Mouse (Mus musculus) liver, embryonic 11.5 days (tissue): ENCODE measurements around the gene Adgrg1. TPM values are rescaled to one million over a fixed set of nuclear protein-coding genes. Genes with fewer than 3 reads are reported as not detected.

Experiments
- ATAC-seq: fragments of 200-750 bp; cut with Nextera tagmentation; replicated peaks from 2 replicates; pipeline ENCODE4 v1.8.0; 2017; ENCODE audit warnings: moderate number of reproducible peaks, mild to moderate bottlenecking, moderate TSS enrichment, moderate library complexity; ENCODE audit not compliant: low FRiP score
- DNase-seq: peaks from one replicate; pipeline ENCODE4 v3.0.0-alpha.2; 2017; ENCODE audit warnings: low spot score
- H3K27ac ChIP-seq: fragments of 300-500 bp; sonication (generic); 2 replicates; pipeline ENCODE4 v1.5.1; 2014; ENCODE audit warnings: mild to moderate bottlenecking, low read depth, low read length, control low read depth
- H3K27me3 ChIP-seq: fragments of 300-500 bp; sonication (generic); replicated peaks from 2 replicates; pipeline ENCODE4 v1.6.1; 2014; ENCODE audit warnings: low read length, mixed read lengths; ENCODE audit not compliant: control insufficient read depth, insufficient read depth
- H3K36me3 ChIP-seq: fragments of 300-500 bp; sonication (generic); 2 replicates; pipeline ENCODE4 v1.6.1; 2014; ENCODE audit warnings: mild to moderate bottlenecking, low read length, moderate library complexity, mixed read lengths; ENCODE audit not compliant: control insufficient read depth, insufficient read depth
- H3K4me1 ChIP-seq: fragments of 300-500 bp; sonication (generic); replicated peaks from 2 replicates; pipeline ENCODE4 v1.6.1; 2014; ENCODE audit warnings: low read length, mixed read lengths; ENCODE audit not compliant: control insufficient read depth, insufficient read depth
- H3K4me2 ChIP-seq: fragments of 300-500 bp; sonication (generic); 2 replicates; pipeline ENCODE4 v1.6.1; 2014; ENCODE audit warnings: mild to moderate bottlenecking, control low read depth, moderate library complexity
- H3K4me3 ChIP-seq: fragments of 300-500 bp; sonication (generic); 2 replicates; pipeline ENCODE4 v1.5.1; 2014; ENCODE audit warnings: low read depth, low read length, control low read depth
- H3K9ac ChIP-seq: fragments of 300-500 bp; sonication (generic); 2 replicates; pipeline ENCODE4 v1.6.1; 2014; ENCODE audit warnings: low read depth, low read length, control low read depth
- H3K9me3 ChIP-seq: fragments of 300-500 bp; sonication (generic); 2 replicates; pipeline ENCODE4 v1.6.1; 2016; ENCODE audit warnings: low read length, inconsistent platforms, mixed read lengths; ENCODE audit not compliant: control insufficient read depth
- WGBS: fragments of 180-500 bp; shearing (Covaris S2); extraction: QIAGEN DNeasy Blood & Tissue Kit; methylation state at CpG from one replicate; pipeline ENCODE4 v1.1.7; 2014; 5-methylcytosine and 5-hydroxymethylcytosine counted together
- polyA plus RNA-seq: library from polyadenylated mRNA; unstranded; fragments of >200 nt; fragmentation: Nextera tagmentation; extraction: Ambion mirVana; gene quantifications from 2 replicates; pipeline ENCODE4 v1.2.1, GENCODE M21; 2014

The Adgrg1 gene
- polyA plus RNA-seq, 1 experiment from 2014 or later: 125 TPM

DNA sequence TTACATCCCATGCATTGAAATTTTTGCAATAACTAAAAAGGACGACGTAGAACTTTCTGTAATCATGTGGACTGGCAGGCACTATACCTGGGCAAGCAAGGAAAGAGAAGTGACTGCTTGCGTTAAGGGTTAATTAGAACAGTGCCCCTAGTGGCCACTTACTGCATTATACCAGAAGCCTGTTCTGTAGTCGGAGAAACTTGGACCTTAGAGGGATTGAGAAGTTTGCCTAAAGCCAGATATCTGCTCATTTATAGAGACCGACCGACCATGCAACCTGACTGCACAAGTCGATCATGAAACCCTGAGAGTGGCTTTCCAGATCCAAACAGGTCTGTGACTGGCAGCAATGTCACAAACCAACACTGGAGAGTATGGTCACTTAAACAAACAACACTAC lies 8.0 kb upstream of the Adgrg1 start:
- H3K4me1 ChIP-seq: peaks cover 41% of the 10 kb centered on the region

GRCm38 (mm10) chr8:94967071-94967470 lies 7.5 kb upstream of the Adgrg1 start:
- Histone ChIP-seq H3K4me3 (no peak overlapping the region), H3K27me3 (no peaks in the 10 kb centered on the region), H3K4me1 (peaks cover 41% of the 10 kb centered on the region), H3K27ac (peak overlapping the region; percentile 61), H3K4me2 (no peak overlapping the region), H3K36me3 (no peaks in the 10 kb centered on the region), H3K9me3 (no peaks in the 10 kb centered on the region), H3K9ac (peak overlapping the region; percentile 23; the same call in 1 of the 2 replicates)
- DNase-seq: no peak
- no peak for ATAC-seq
- WGBS: 39% methylated on average over 4 of the region's 4 CpGs

More for the DNA sequence above, 8.0 kb upstream of the Adgrg1 start:
- H3K4me3 ChIP-seq: no peak overlapping the region
- ATAC-seq (0 out of 2 replicates have a peak, but pooled peaks have one; percentile 13), DNase-seq (no peak)
- H3K4me2 ChIP-seq: no peak overlapping the region
- peak overlapping the region; percentile 23; the same call in 1 of the 2 replicates for H3K9ac ChIP-seq
- 13% methylated on average over 7 of the region's 7 CpGs for WGBS
- H3K36me3 ChIP-seq: no peaks in the 10 kb centered on the region
- peak overlapping the region; percentile 97 for H3K27ac ChIP-seq
- H3K27me3 ChIP-seq: no peaks in the 10 kb centered on the region
- H3K9me3 ChIP-seq: no peaks in the 10 kb centered on the region

GRCm38 (mm10) chr8:94967554-94967953 lies 7.0 kb upstream of the Adgrg1 start:
- 55% methylated on average over 3 of the region's 3 CpGs for WGBS
- Histone ChIP-seq H3K36me3 (no peaks in the 10 kb centered on the region), H3K4me1 (peaks cover 36% of the 10 kb centered on the region), H3K4me2 (no peak overlapping the region), H3K9me3 (no peaks in the 10 kb centered on the region), H3K27ac (peak overlapping the region; percentile 61), H3K4me3 (no peak overlapping the region), H3K27me3 (no peaks in the 10 kb centered on the region), H3K9ac (no peak overlapping the region)
- DNase-seq (no peak), ATAC-seq (0 out of 2 replicates have a peak, but pooled peaks have one; percentile 13)

GRCm38 (mm10) chr8:94973270-94973669 lies 1.3 kb upstream of the Adgrg1 start:
- Histone ChIP-seq H3K4me1 (peaks cover 45% of the 10 kb centered on the region), H3K27ac (no peak overlapping the region), H3K4me2 (no peak overlapping the region)

GRCm38 (mm10) chr8:94973786-94974185 lies 765 bp upstream of the Adgrg1 start:
- no peak overlapping the region for H3K9ac ChIP-seq
- H3K36me3 ChIP-seq: no peaks in the 10 kb centered on the region
- no peak overlapping the region for H3K27ac ChIP-seq
- no peaks in the 10 kb centered on the region for H3K9me3 ChIP-seq
- H3K4me1 ChIP-seq: peaks cover 51% of the 10 kb centered on the region
- no peak for ATAC-seq
- no peak overlapping the region for H3K4me2 ChIP-seq
- peaks cover 3% of the 10 kb centered on the region; the same call in 1 of the 2 replicates for H3K27me3 ChIP-seq
- 82% methylated on average over 9 of the region's 9 CpGs for WGBS
- no peak overlapping the region for H3K4me3 ChIP-seq
- no peak for DNase-seq

More at GRCm38 (mm10) chr8:94973270-94973669, 1.3 kb upstream of the Adgrg1 start:
- peaks cover 3% of the 10 kb centered on the region; the same call in 1 of the 2 replicates for H3K27me3 ChIP-seq
- H3K36me3 ChIP-seq: no peaks in the 10 kb centered on the region
- ATAC-seq: no peak
- no peak overlapping the region for H3K4me3 ChIP-seq
- H3K9me3 ChIP-seq: no peaks in the 10 kb centered on the region
- no peak overlapping the region for H3K9ac ChIP-seq
- no peak for DNase-seq
- WGBS: 70% methylated on average over 9 of the region's 9 CpGs

- H3K4me3 ChIP-seq: peak overlapping the region; percentile 40
- 23% methylated on average over 17 of the region's 17 CpGs for WGBS
- peaks cover 3% of the 10 kb centered on the region; the same call in 1 of the 2 replicates for H3K27me3 ChIP-seq
- peaks cover 57% of the 10 kb centered on the region for H3K4me1 ChIP-seq
- peak overlapping the region; percentile 55 for H3K4me2 ChIP-seq
- peak overlapping the region; percentile 48 for H3K9ac ChIP-seq
- ATAC-seq: no peak
- H3K36me3 ChIP-seq: no peaks in the 10 kb centered on the region
- no peak for DNase-seq
- H3K9me3 ChIP-seq: no peaks in the 10 kb centered on the region
- H3K27ac ChIP-seq: no peak overlapping the region
These were observed 2.3 kb downstream of the Adgrg1 start for GRCm38 (mm10) chr8:94976651-94977417.

- H3K9ac ChIP-seq: peak overlapping the region; percentile 48; the same call in 1 of the 2 replicates
- H3K4me2 ChIP-seq: peak overlapping the region; percentile 55
- H3K36me3 ChIP-seq: no peaks in the 10 kb centered on the region
- WGBS: 54% methylated on average over 9 of the region's 9 CpGs
- peak overlapping the region; percentile 40 for H3K4me3 ChIP-seq
- DNase-seq (no peak), ATAC-seq (no peak)
- H3K9me3 ChIP-seq: no peaks in the 10 kb centered on the region
- peaks cover 3% of the 10 kb centered on the region; the same call in 1 of the 2 replicates for H3K27me3 ChIP-seq
- peaks cover 64% of the 10 kb centered on the region for H3K4me1 ChIP-seq
- no peak overlapping the region for H3K27ac ChIP-seq
These were observed 3.6 kb downstream of the Adgrg1 start for GRCm38 (mm10) chr8:94978131-94978530.

DNA sequence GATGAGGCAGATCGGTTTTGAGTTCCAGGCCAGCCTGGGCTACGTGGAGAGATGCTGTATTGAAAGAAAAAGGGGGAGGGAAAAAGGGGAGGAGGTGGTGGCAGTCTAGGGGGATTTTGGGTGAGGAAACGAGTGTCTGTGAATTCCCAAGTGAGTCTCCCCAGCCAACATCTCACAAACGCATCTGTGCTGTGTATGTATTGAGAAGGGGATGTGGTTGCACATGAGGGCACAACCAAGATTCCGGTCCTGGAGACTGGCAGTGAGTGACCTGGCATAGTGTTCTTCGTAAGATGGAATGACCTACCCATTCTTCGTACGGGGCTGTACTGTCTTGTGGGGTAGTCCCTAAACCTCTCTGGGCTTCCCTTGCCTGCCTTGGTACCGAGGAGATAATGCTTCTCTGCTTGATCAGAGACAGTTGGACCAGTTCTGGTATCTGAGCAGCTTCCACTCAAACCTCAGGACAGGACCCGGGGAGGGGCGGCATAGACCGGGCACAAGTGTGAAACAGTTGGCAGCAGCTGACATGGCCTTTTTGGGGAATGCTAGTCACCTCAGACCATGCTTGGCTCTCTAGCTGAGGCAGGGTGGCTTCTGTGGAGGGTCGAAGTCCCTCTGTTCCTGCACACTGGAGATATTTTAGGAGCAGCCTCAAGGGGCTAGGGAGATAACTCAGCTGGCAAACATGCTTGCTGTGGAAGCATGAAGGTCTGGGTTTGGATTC lies 4.2 kb downstream of the Adgrg1 start:
- no peaks in the 10 kb centered on the region for H3K9me3 ChIP-seq
- 61% methylated on average over 13 of the region's 13 CpGs for WGBS
- H3K36me3 ChIP-seq: no peaks in the 10 kb centered on the region
- H3K4me1 ChIP-seq: peaks cover 65% of the 10 kb centered on the region
- no peak overlapping the region for H3K27ac ChIP-seq
- no peak overlapping the region; the same call in 1 of the 2 replicates for H3K9ac ChIP-seq
- ATAC-seq (no peak), DNase-seq (no peak)
- peak overlapping the region; percentile 40 for H3K4me3 ChIP-seq
- peaks cover 3% of the 10 kb centered on the region; the same call in 1 of the 2 replicates for H3K27me3 ChIP-seq
- peak overlapping the region; percentile 55 for H3K4me2 ChIP-seq
